Mouse (Mus musculus) limb, embryonic 10.5 days (tissue): ENCODE results near the gene Dhrs1. TPM values are rescaled to one million over a fixed set of nuclear protein-coding genes. Genes with fewer than 3 reads are reported as not detected.

Source experiments
- DNase-seq: peaks from one replicate; pipeline ENCODE4 v3.0.0-alpha.2; 2017; ENCODE audit warnings: low spot score
- H3K27ac ChIP-seq: fragments of 300-500 bp; sonication (generic); 2 replicates; pipeline ENCODE4 v1.5.1; 2016; ENCODE audit warnings: mild to moderate bottlenecking
- H3K27me3 ChIP-seq: fragments of 300-500 bp; sonication (generic); 2 replicates; pipeline ENCODE4 v1.6.1; 2016; ENCODE audit warnings: low read depth, mild to moderate bottlenecking; ENCODE audit not compliant: poor library complexity, severe bottlenecking
- H3K36me3 ChIP-seq: fragments of 300-500 bp; sonication (generic); 2 replicates; pipeline ENCODE4 v1.6.1; 2016; ENCODE audit warnings: mild to moderate bottlenecking, moderate library complexity
- H3K4me1 ChIP-seq: fragments of 300-500 bp; sonication (generic); 2 replicates; pipeline ENCODE4 v1.6.1; 2016
- H3K4me3 ChIP-seq: fragments of 300-500 bp; sonication (generic); 2 replicates; pipeline ENCODE4 v1.5.1; 2016; ENCODE audit warnings: mild to moderate bottlenecking, moderate library complexity
- H3K9me3 ChIP-seq: fragments of 300-500 bp; sonication (generic); replicated peaks from 2 replicates; pipeline ENCODE4 v1.6.1; 2016; ENCODE audit warnings: mild to moderate bottlenecking
- WGBS: fragments of 180-500 bp; shearing (Covaris S2); methylation state at CpG from one replicate; pipeline ENCODE4 v1.1.7; 2016; 5-methylcytosine and 5-hydroxymethylcytosine counted together
- polyA plus RNA-seq: library from polyadenylated mRNA; unstranded; fragments of >200 nt; fragmentation: Nextera tagmentation; extraction: Ambion mirVana; gene quantifications from 2 replicates; pipeline ENCODE4 v1.2.1, GENCODE M21; 2016

Gene Dhrs1
- polyA plus RNA-seq, 1 experiment from 2014 or later = 67.4 TPM

- peaks cover 35% of the 10 kb centered on the region for H3K36me3 ChIP-seq
- H3K4me1 ChIP-seq = peaks cover 18% of the 10 kb centered on the region
- H3K4me3 ChIP-seq = no peak within 1 kb of the TSS
- no peak within 1 kb of the TSS for H3K27ac ChIP-seq
- no peaks in the 10 kb centered on the region for H3K9me3 ChIP-seq
- H3K27me3 ChIP-seq = peaks cover 29% of the 10 kb centered on the region
- no peak for DNase-seq
- WGBS = 18% methylated on average over 8 of the region's 8 CpGs
Measured at GRCm38 (mm10) chr14:55758363-55758784, 12.9 kb upstream of the Dhrs1 start, which contains the start of gene Cideb. Cideb (minus strand) TSS chr14:55758458.

GRCm38 (mm10) chr14:55757566-55757965 lies 12.1 kb upstream of the Dhrs1 start:
- H3K4me3 ChIP-seq = no peak overlapping the region
- peaks cover 44% of the 10 kb centered on the region for H3K36me3 ChIP-seq
- peaks cover 21% of the 10 kb centered on the region for H3K27me3 ChIP-seq
- 88% methylated on average over 6 of the region's 6 CpGs for WGBS
- peaks cover 15% of the 10 kb centered on the region for H3K4me1 ChIP-seq
- no peaks in the 10 kb centered on the region for H3K9me3 ChIP-seq
- no peak overlapping the region for H3K27ac ChIP-seq
- DNase-seq = no peak

- DNase-seq = no peak
- no peaks in the 10 kb centered on the region for H3K27me3 ChIP-seq
- peak overlapping the region; percentile 94; the same call in 1 of the 2 replicates for H3K4me3 ChIP-seq
- H3K27ac ChIP-seq = no peak overlapping the region
- peaks cover 31% of the 10 kb centered on the region for H3K4me1 ChIP-seq
- H3K9me3 ChIP-seq = no peaks in the 10 kb centered on the region
- H3K36me3 ChIP-seq = peaks cover 55% of the 10 kb centered on the region
- WGBS = 92% methylated on average over 10 of the region's 10 CpGs
Measured at GRCm38 (mm10) chr14:55747051-55747847, 1.8 kb upstream of the Dhrs1 start.

- Histone ChIP-seq H3K4me1 (peaks cover 31% of the 10 kb centered on the region), H3K27ac (peak overlapping the region; percentile 87), H3K36me3 (peaks cover 49% of the 10 kb centered on the region), H3K27me3 (no peaks in the 10 kb centered on the region), H3K4me3 (peak overlapping the region; percentile 94), H3K9me3 (no peaks in the 10 kb centered on the region)
- no peak for DNase-seq
- under 1% methylated on average over 31 of the region's 31 CpGs for WGBS
Measured at GRCm38 (mm10) chr14:55745861-55746237, 359 bp upstream of the Dhrs1 start.

- no peaks in the 10 kb centered on the region for H3K27me3 ChIP-seq
- no peaks in the 10 kb centered on the region for H3K9me3 ChIP-seq
- no peak overlapping the region for H3K27ac ChIP-seq
- H3K36me3 ChIP-seq = peaks cover 48% of the 10 kb centered on the region
- DNase-seq = peak; percentile 91
- WGBS = 24% methylated on average over 10 of the region's 10 CpGs
- peaks cover 31% of the 10 kb centered on the region for H3K4me1 ChIP-seq
- H3K4me3 ChIP-seq = 0 out of 2 replicates have a peak overlapping the region, but pooled peaks have one; percentile 4
Measured at GRCm38 (mm10) chr14:55743711-55744110, 1.8 kb downstream of the Dhrs1 start.

GRCm38 (mm10) chr14:55737086-55737687 lies 8.3 kb downstream of the Dhrs1 start:
- 90% methylated on average over 9 of the region's 9 CpGs for WGBS
- H3K27me3 ChIP-seq = no peaks in the 10 kb centered on the region
- DNase-seq = no peak
- peaks cover 32% of the 10 kb centered on the region for H3K36me3 ChIP-seq
- H3K9me3 ChIP-seq = no peaks in the 10 kb centered on the region
- H3K27ac ChIP-seq = no peak overlapping the region
- H3K4me3 ChIP-seq = no peak overlapping the region
- no peaks in the 10 kb centered on the region for H3K4me1 ChIP-seq

GRCm38 (mm10) chr14:55735758-55736157 lies 9.7 kb downstream of the Dhrs1 start:
- H3K27me3 ChIP-seq = peaks cover 7% of the 10 kb centered on the region; the same call in 1 of the 2 replicates
- H3K9me3 ChIP-seq = no peaks in the 10 kb centered on the region
- no peak overlapping the region for H3K27ac ChIP-seq
- no peak overlapping the region for H3K4me3 ChIP-seq
- DNase-seq = no peak
- H3K4me1 ChIP-seq = no peaks in the 10 kb centered on the region
- H3K36me3 ChIP-seq = peaks cover 24% of the 10 kb centered on the region
- whole genome bisulfite sequencing = 93% methylated on average over 4 of the region's 4 CpGs

GRCm38 (mm10) chr14:55735334-55735733 lies 10.2 kb downstream of the Dhrs1 start:
- no peaks in the 10 kb centered on the region for H3K4me1 ChIP-seq
- peaks cover 10% of the 10 kb centered on the region; the same call in 1 of the 2 replicates for H3K27me3 ChIP-seq
- 79% methylated on average over 3 of the region's 3 CpGs for WGBS
- no peaks in the 10 kb centered on the region for H3K9me3 ChIP-seq
- no peak overlapping the region for H3K27ac ChIP-seq
- no peak overlapping the region for H3K4me3 ChIP-seq
- peaks cover 20% of the 10 kb centered on the region for H3K36me3 ChIP-seq
- DNase-seq = no peak

- Histone ChIP-seq H3K36me3 (peaks cover 15% of the 10 kb centered on the region), H3K4me1 (no peaks in the 10 kb centered on the region), H3K9me3 (no peaks in the 10 kb centered on the region), H3K27me3 (peaks cover 10% of the 10 kb centered on the region; the same call in 1 of the 2 replicates), H3K4me3 (no peak overlapping the region), H3K27ac (no peak overlapping the region)
- DNase-seq = no peak
- WGBS = 81% methylated on average over 7 of the region's 7 CpGs
Measured at GRCm38 (mm10) chr14:55734869-55735268, 10.6 kb downstream of the Dhrs1 start.

- H3K27me3 ChIP-seq = peaks cover 10% of the 10 kb centered on the region; the same call in 1 of the 2 replicates
- DNase-seq = no peak
- 79% methylated on average over 10 of the region's 10 CpGs for WGBS
Measured at GRCm38 (mm10) chr14:55733889-55734288, 11.6 kb downstream of the Dhrs1 start.

GRCm38 (mm10) chr14:55730531-55731032 lies 14.9 kb downstream of the Dhrs1 start:
- DNase-seq = no peak
- 78% methylated on average over 7 of the region's 7 CpGs for whole genome bisulfite sequencing
- no peaks in the 10 kb centered on the region for H3K36me3 ChIP-seq

More at GRCm38 (mm10) chr14:55733889-55734288, 11.6 kb downstream of the Dhrs1 start:
- Histone ChIP-seq H3K4me3 (no peak overlapping the region), H3K36me3 (peaks cover 6% of the 10 kb centered on the region), H3K4me1 (no peaks in the 10 kb centered on the region), H3K27ac (no peak overlapping the region), H3K9me3 (no peaks in the 10 kb centered on the region)

GRCm38 (mm10) chr14:55730116-55730515 lies 15.4 kb downstream of the Dhrs1 start:
- Histone ChIP-seq H3K36me3 (no peaks in the 10 kb centered on the region), H3K27ac (no peak overlapping the region), H3K9me3 (no peaks in the 10 kb centered on the region), H3K4me1 (no peaks in the 10 kb centered on the region), H3K27me3 (peaks cover 10% of the 10 kb centered on the region), H3K4me3 (no peak overlapping the region)
- WGBS = 83% methylated on average over 7 of the region's 7 CpGs
- no peak for DNase-seq

More at GRCm38 (mm10) chr14:55730531-55731032, 14.9 kb downstream of the Dhrs1 start:
- Histone ChIP-seq H3K9me3 (no peaks in the 10 kb centered on the region), H3K4me3 (no peak overlapping the region), H3K27me3 (peaks cover 10% of the 10 kb centered on the region), H3K27ac (no peak overlapping the region), H3K4me1 (no peaks in the 10 kb centered on the region)
